Mouse (Mus musculus): Measurements from ENCODE around the gene Rps6ka2. TPM values are rescaled to one million over a fixed set of nuclear protein-coding genes. Genes with fewer than 3 reads are reported as not detected.
"Not testable (repeated sequence)": the region's sequence is repeated elsewhere in the genome, so short reads cannot be mapped to it uniquely, and the experiment has no call there.

The Rps6ka2 gene
- polyA plus RNA-seq, 1 experiment, result 0.03 TPM

- H3K27me3 ChIP-seq (ENCODE audit: control insufficient read depth); H3K4me3 ChIP-seq (replicated peaks); H3K36me3 ChIP-seq (ENCODE audit: control insufficient read depth); H3K9me3 ChIP-seq (ENCODE audit: control insufficient read depth, low read length); H3K4me1 ChIP-seq (ENCODE audit: control insufficient read depth): not testable (repeated sequence)
Observed at GRCm38 (mm10) chr17:7326415-7326814, 156.5 kb downstream of the Rps6ka2 start.

GRCm38 (mm10) chr17:7332745-7333144, 162.8 kb downstream of the Rps6ka2 start:
- H3K4me1 ChIP-seq (ENCODE audit: control insufficient read depth); H3K9me3 ChIP-seq (ENCODE audit: control insufficient read depth, low read length); H3K27me3 ChIP-seq (ENCODE audit: control insufficient read depth): not testable (repeated sequence)

GRCm38 (mm10) chr17:7337381-7337780, 167.5 kb downstream of the Rps6ka2 start:
- not testable (repeated sequence) for H3K4me1 ChIP-seq (ENCODE audit: control insufficient read depth); H3K9me3 ChIP-seq (ENCODE audit: control insufficient read depth, low read length); H3K27me3 ChIP-seq (ENCODE audit: control insufficient read depth); H3K4me3 ChIP-seq (replicated peaks); H3K36me3 ChIP-seq (ENCODE audit: control insufficient read depth)

More at GRCm38 (mm10) chr17:7332745-7333144, 162.8 kb downstream of the Rps6ka2 start:
- H3K4me3 ChIP-seq (replicated peaks); H3K36me3 ChIP-seq (ENCODE audit: control insufficient read depth): not testable (repeated sequence)

GRCm38 (mm10) chr17:7348765-7349164, 178.8 kb downstream of the Rps6ka2 start:
- not testable (repeated sequence) for H3K4me3 ChIP-seq (replicated peaks); H3K36me3 ChIP-seq (ENCODE audit: control insufficient read depth); H3K4me1 ChIP-seq (ENCODE audit: control insufficient read depth); H3K27me3 ChIP-seq (ENCODE audit: control insufficient read depth); H3K9me3 ChIP-seq (ENCODE audit: control insufficient read depth, low read length)

- not testable (repeated sequence) for H3K36me3 ChIP-seq (ENCODE audit: control insufficient read depth); H3K4me1 ChIP-seq (ENCODE audit: control insufficient read depth); H3K27me3 ChIP-seq (ENCODE audit: control insufficient read depth); H3K4me3 ChIP-seq (replicated peaks); H3K9me3 ChIP-seq (ENCODE audit: control insufficient read depth, low read length)
Observed at GRCm38 (mm10) chr17:7352596-7352995, 182.7 kb downstream of the Rps6ka2 start, which contains the start of gene Ttll2. TSS of gene Ttll2 (minus strand) at chr17:7352696.

Other genes with a start within 250 kb of the Rps6ka2 start
- gene Rsph3b, start 221.4 kb upstream of the Rps6ka2 start, polyA plus RNA-seq (2012), result 1.2 and 1.5 TPM in 2 replicates
- 0.21 and 0.28 TPM in 2 replicates for gene Tagap1, start 209.0 kb upstream of the Rps6ka2 start, polyA plus RNA-seq (2012)
- gene Rnaset2b, start 199.5 kb upstream of the Rps6ka2 start, polyA plus RNA-seq (2012), result 5.6 and 16.4 TPM in 2 replicates
- gene Gm49721, start 191.2 kb upstream of the Rps6ka2 start, polyA plus RNA-seq (2012), result not detected in 2 replicates
- gene Gm1604a, start 144.5 kb upstream of the Rps6ka2 start, polyA plus RNA-seq (2012), result not detected in 2 replicates
- not detected in 2 replicates for gene Tcp10a, start 154.5 kb downstream of the Rps6ka2 start, polyA plus RNA-seq (2012)
- not detected in 2 replicates for gene Ttll2, start 182.6 kb downstream of the Rps6ka2 start, polyA plus RNA-seq (2012)
- gene Gm49630, start 201.9 kb downstream of the Rps6ka2 start, polyA plus RNA-seq (2012), result not detected in 2 replicates
- gene Unc93a2, start 215.3 kb downstream of the Rps6ka2 start, polyA plus RNA-seq (2012), result not detected in 2 replicates

Measured in erythroblast, embryonic 14.5 days (primary cell).